Mouse (Mus musculus): Measurements from ENCODE around the gene Plscr5.

The Plscr5 gene

GRCm38 (mm10) chr9:92228867-92229832 lies 36.4 kb downstream of the Plscr5 start:
- DNase-seq, result no peak

GRCm38 (mm10) chr9:92229833-92230205 lies 37.1 kb downstream of the Plscr5 start:
- DNase-seq, result no peak

GRCm38 (mm10) chr9:92234901-92235458 lies 42.2 kb downstream of the Plscr5 start:
- DNase-seq, result no peak

- no peak for DNase-seq
Measured at GRCm38 (mm10) chr9:92248773-92249446, 56.2 kb downstream of the Plscr5 start.

- DNase-seq, result no peak
Measured at GRCm38 (mm10) chr9:92249447-92249852, 56.7 kb downstream of the Plscr5 start, which contains the start of gene Plscr1. Plscr1 (plus strand) TSS chr9:92249750.

- peak; percentile 90 to 95 for DNase-seq
Measured at GRCm38 (mm10) chr9:92249987-92250772, 57.4 kb downstream of the Plscr5 start.

GRCm38 (mm10) chr9:92252718-92253117 lies 60.0 kb downstream of the Plscr5 start:
- DNase-seq, result no peak

- no peak for DNase-seq
Measured at GRCm38 (mm10) chr9:92253585-92254321, 61.0 kb downstream of the Plscr5 start.
